Mouse (Mus musculus): ENCODE data around the gene Pfkfb4. TPM values are rescaled to one million over a fixed set of nuclear protein-coding genes. Genes with fewer than 3 reads are reported as not detected.

Gene Pfkfb4
- 10 to 100 TPM; 84.2 to 95.0 TPM for total RNA-seq (2023)

DNA sequence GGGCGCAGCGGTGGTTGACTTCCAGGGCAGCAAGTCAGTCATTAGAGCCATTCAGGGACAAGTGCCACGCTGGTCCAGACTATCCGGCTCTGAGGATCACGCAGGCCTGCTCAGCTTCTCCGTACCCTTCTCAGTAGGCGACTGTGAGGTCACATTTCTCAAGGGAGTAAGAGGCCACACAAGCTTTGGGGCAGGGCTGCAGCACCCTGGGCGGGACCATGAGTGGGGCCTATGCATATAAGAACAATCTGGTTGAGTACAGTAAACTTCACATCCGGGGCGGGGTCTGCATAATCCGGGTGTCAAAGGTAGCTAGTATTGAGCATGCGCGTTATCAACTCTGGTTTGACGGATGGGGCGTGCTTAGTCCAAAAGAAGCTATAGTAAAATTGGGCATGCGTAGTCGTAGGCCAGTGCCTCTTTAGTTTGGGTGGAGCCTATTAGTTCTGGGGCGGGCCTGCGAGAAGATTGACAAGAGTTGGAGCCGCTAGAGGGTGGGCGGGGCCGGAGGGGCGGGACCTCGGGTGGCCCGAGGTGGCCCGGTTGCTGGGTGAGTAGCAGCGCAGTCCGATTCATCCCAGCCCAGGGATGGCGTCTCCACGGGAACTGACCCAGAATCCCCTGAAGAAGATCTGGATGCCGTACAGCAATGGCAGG lies at the start of gene Pfkfb4:
TSS of gene Pfkfb4 (plus strand) at position 351 of the 657 bp plus-strand sequence.

DNA sequence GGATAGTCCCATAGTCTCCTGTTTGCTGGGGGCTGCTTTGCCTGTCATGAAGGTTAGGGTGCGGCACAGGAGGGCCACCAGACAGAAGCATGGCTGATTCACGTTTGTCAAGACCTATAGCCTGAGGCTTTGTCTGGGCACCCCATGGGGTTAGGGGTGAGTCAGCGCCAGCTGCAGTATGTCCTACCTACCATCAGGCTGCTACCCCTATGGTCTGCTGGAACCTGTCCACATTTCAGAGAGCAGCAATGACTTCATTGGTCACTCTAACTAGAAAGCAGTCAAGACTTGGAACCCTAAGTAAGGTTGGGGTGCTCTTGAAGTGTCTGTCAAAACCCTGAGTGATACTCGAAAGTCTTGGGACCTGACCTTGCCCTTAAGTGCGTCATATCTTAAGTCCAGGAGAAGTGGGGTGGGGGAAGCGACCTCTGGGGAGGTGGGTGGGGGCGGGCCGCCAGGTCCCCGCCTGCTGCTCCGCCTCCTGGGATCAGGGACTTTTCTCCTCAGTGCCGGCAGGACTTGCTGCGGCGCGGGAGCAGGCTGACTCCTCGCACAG lies 38.4 kb upstream of the Pfkfb4 start, which contains the start of gene Col7a1:
TSS of gene Col7a1 (plus strand) at position 506 of the 556 bp plus-strand sequence.

GRCm38 (mm10) chr9:108985710-108986109 lies 5.9 kb upstream of the Pfkfb4 start, which contains the start of gene Ucn2:
Gene Ucn2, plus strand, starts transcription at chr9:108986010.

DNA sequence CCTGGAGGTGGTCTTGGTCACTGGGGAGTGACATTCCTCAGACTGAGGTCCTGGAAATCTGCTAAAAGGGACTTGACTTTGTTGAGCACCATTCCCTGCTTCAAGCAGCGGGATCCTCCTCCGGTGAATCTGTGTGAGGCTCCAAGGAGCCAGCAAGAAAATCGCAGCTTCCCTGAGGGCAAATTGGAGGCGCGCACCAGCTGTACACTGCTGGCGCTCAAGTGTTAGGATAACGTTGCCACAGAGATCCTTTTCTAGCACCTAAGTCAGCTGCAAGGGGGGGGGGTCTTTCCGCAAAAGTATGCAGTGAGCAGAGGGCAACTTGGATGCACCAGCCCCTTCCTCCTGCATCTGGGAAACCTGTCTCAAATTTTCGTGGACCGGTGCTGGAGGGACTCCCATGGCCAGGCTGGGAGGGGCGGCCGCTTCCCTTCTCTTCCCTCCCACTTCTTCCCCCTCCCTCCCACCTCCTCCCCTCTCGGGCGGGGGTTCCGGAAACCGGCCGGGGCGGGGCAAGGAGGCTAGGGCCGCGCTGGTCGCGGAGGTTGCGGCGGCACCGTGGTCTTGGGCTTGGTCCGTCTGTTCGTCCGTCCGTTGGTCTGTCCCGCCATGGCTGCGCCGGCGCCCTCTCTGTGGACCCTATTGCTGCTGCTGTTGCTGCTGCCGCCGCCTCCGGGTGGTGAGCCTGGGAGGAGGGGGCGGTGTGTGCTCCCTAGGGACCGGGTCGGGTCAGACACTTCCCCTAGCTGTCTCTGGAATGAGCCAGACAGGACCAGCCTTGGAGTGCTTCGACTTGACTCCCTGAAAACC lies 46.7 kb downstream of the Pfkfb4 start, which contains the start of gene Shisa5:
TSS of gene Shisa5 (plus strand) at position 480 of the 810 bp plus-strand sequence.

DNA sequence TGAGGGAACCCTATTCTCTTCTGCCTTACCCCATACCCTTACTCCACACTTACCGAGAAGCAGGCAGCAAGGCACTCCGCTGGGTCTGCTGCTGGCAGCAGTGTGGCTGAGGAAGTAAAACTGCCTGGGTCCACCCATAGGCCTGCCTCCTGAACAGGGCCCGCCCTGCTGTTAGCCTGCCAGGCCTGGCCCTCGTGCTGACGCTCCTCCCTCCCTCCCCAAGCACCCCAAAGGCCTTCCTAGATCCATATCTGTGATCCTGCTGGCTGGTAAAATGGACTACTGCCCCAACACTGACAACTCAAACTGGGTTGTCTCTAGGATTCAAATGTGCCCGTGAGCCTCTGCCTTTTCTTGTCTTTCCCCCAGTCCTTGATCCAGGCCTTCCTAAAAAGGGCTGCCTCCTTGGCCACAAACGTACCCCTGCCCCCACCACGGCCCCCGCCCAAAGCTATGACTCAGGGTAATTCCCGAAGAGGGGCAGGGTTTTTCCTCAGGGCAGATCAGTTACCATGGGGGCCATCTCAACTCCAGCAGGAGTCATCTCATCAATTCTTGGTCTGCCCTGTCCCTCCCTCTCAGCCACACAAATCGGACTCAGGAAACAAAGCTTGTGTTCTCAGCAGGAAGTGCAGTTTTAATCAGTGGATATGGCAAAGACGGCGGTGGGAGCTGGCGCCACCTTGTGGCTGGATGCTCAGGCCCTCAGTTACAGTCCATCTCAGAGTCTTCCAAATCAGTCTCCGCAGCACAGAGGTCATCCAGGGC lies 67.7 kb downstream of the Pfkfb4 start, which contains the start of gene Trex1:
TSS of gene Trex1 (minus strand) at position 599 of the 768 bp plus-strand sequence.

GRCm38 (mm10) chr9:109073661-109074573 lies 82.3 kb downstream of the Pfkfb4 start, which contains the start of gene Atrip:
Gene Atrip, minus strand, starts transcription at chr9:109074124.

Other genes with a start within 250 kb of the Pfkfb4 start
- 10 to 100 TPM; 28.4 to 30.1 TPM for gene Ip6k2, start 208.0 kb upstream of the Pfkfb4 start, total RNA-seq (2023)
- 10 to 100 TPM; 17.4 to 19.2 TPM for gene Nckipsd, start 183.4 kb upstream of the Pfkfb4 start, total RNA-seq (2023)
- gene Celsr3, start 165.5 kb upstream of the Pfkfb4 start, total RNA-seq (2023): 10 to 100 TPM; 23.3 to 26.8 TPM
- 10 to 100 TPM; 34.8 to 35.7 TPM for gene Slc26a6, start 138.5 kb upstream of the Pfkfb4 start, total RNA-seq (2023)
- 1 to 10 TPM in 1 of 2 experiments, not detected in 1; 1.6 TPM for gene Tmem89, start 77.2 kb upstream of the Pfkfb4 start, total RNA-seq (2023)
- gene Uqcrc1, start 55.1 kb upstream of the Pfkfb4 start, total RNA-seq (2023): 100 to 1,000 TPM; 166 to 170 TPM
- gene Col7a1, start 38.2 kb upstream of the Pfkfb4 start, total RNA-seq (2023): 1 to 10 TPM; 3.3 to 8.5 TPM
- gene Ucn2, start 5.8 kb upstream of the Pfkfb4 start, total RNA-seq (2023): not detected
- gene Shisa5, start 46.8 kb downstream of the Pfkfb4 start, total RNA-seq (2023): 100 to 1,000 TPM; 568 to 696 TPM
- gene Trex1, start 68.0 kb downstream of the Pfkfb4 start, total RNA-seq (2023): 100 to 1,000 TPM; 142 to 161 TPM
- 10 to 100 TPM; 15.8 to 23.1 TPM for gene Atrip, start 82.3 kb downstream of the Pfkfb4 start, total RNA-seq (2023)
- gene Ccdc51, start 90.7 kb downstream of the Pfkfb4 start, total RNA-seq (2023): 1 to 10 TPM; 3.5 to 4.6 TPM
- gene Tma7, start 90.8 kb downstream of the Pfkfb4 start, total RNA-seq (2023): 100 to 1,000 TPM; 253 to 265 TPM
- under 1 TPM; 0.05 to 0.12 TPM for gene Plxnb1, start 103.6 kb downstream of the Pfkfb4 start, total RNA-seq (2023)
- not detected for gene Fbxw21, start 170.3 kb downstream of the Pfkfb4 start, total RNA-seq (2023)
- gene Fbxw13, start 204.2 kb downstream of the Pfkfb4 start, total RNA-seq (2023): not detected
- not detected for gene Fbxw20, start 243.0 kb downstream of the Pfkfb4 start, total RNA-seq (2023)

Measured in monocyte, adult 59 days (primary cell).